Comparison of ENCODE assay signal across 8 mouse cellular contexts in genomic region chr17:26933419-26933818, GRCm38 (mm10). TPM values are rescaled to one million over a fixed set of nuclear protein-coding genes. Genes with fewer than 3 reads are reported as not detected.
DNase-seq lines count a peak whose midpoint lies in the region; ATAC-seq and TF ChIP-seq lines count a peak whose summit lies in the region.

No protein-coding gene starts in this region.

- H3K9me3 ChIP-seq in lung, embryonic 16.5 days (ENCODE audit: control insufficient read depth, low read length) = no peaks in the 10 kb centered on the region
- no peaks in the 10 kb centered on the region for H3K9me3 ChIP-seq in forebrain, embryonic 11.5 days (ENCODE audit: control insufficient read depth, low read length)
- H3K9me3 ChIP-seq in limb, embryonic 14.5 days (ENCODE audit: control insufficient read depth, low read length) = no peaks in the 10 kb centered on the region
- no peaks in the 10 kb centered on the region for H3K9me3 ChIP-seq in neural tube, embryonic 15.5 days (replicated peaks)

- peak overlapping the region; percentile 71 for H3K4me3 ChIP-seq in lung, embryonic 16.5 days (ENCODE audit: low read length)
- H3K4me3 ChIP-seq in forebrain, embryonic 11.5 days (ENCODE audit: low read depth, low read length) = peak overlapping the region; percentile 51
- H3K4me3 ChIP-seq in limb, embryonic 14.5 days (replicated peaks; ENCODE audit: low read length) = peak overlapping the region; percentile 61
- peak overlapping the region; percentile 60 for H3K4me3 ChIP-seq in neural tube, embryonic 15.5 days (replicated peaks)

- peaks cover 15% of the 10 kb centered on the region for H3K36me3 ChIP-seq in lung, embryonic 16.5 days (ENCODE audit: control insufficient read depth, insufficient read depth, low read length)
- H3K36me3 ChIP-seq in forebrain, embryonic 11.5 days (ENCODE audit: control insufficient read depth, insufficient read depth, low read length) = no peaks in the 10 kb centered on the region; the same call in 1 of the 2 replicates
- peaks cover 42% of the 10 kb centered on the region for H3K36me3 ChIP-seq in limb, embryonic 14.5 days (ENCODE audit: control insufficient read depth, insufficient read depth, low read length)
- peaks cover 25% of the 10 kb centered on the region for H3K36me3 ChIP-seq in neural tube, embryonic 15.5 days

- H3K4me2 ChIP-seq in lung, embryonic 16.5 days (ENCODE audit: low read depth, low read length) = peak overlapping the region; percentile 89
- H3K4me2 ChIP-seq in forebrain, embryonic 11.5 days (ENCODE audit: low read depth, low read length, severe bottlenecking) = peak overlapping the region; percentile 62
- H3K4me2 ChIP-seq in limb, embryonic 14.5 days (replicated peaks; ENCODE audit: low read depth, low read length, severe bottlenecking) = peak overlapping the region; percentile 88
- H3K4me2 ChIP-seq in neural tube, embryonic 15.5 days = peak overlapping the region; percentile 69

- peaks cover 22% of the 10 kb centered on the region for H3K4me1 ChIP-seq in lung, embryonic 16.5 days (replicated peaks; ENCODE audit: control insufficient read depth, insufficient read depth, low read length)
- peaks cover 5% of the 10 kb centered on the region for H3K4me1 ChIP-seq in forebrain, embryonic 11.5 days (replicated peaks; ENCODE audit: control insufficient read depth, insufficient read depth, low read length)
- H3K4me1 ChIP-seq in limb, embryonic 14.5 days (ENCODE audit: control insufficient read depth, insufficient read depth, low read length) = peaks cover 15% of the 10 kb centered on the region
- peaks cover 42% of the 10 kb centered on the region for H3K4me1 ChIP-seq in neural tube, embryonic 15.5 days

- 4% methylated on average over 13 of the region's 13 CpGs for WGBS in lung, embryonic 16.5 days
- 10% methylated on average over 13 of the region's 13 CpGs for WGBS in forebrain, embryonic 11.5 days
- WGBS in limb, embryonic 14.5 days = 4% methylated on average over 13 of the region's 13 CpGs
- 10% methylated on average over 13 of the region's 13 CpGs for WGBS in neural tube, embryonic 15.5 days

- no peak for DNase-seq in lung, postnatal 14 days
- no peak for DNase-seq in forebrain, embryonic 11.5 days (ENCODE audit: low spot score)
- no peak for DNase-seq in limb, embryonic 14.5 days (ENCODE audit: low spot score)
- no peak for DNase-seq in layer of hippocampus, adult 9-11 months
- DNase-seq in urinary bladder, postnatal 14 days (ENCODE audit: low spot score) = no peak

- peak; percentile 28 for ATAC-seq in lung, embryonic 16.5 days (ENCODE audit: low read depth)
- ATAC-seq in forebrain, embryonic 11.5 days (replicated peaks; ENCODE audit: low FRiP score) = peak; percentile 55
- ATAC-seq in limb, embryonic 14.5 days (ENCODE audit: low FRiP score, low read depth) = no peak
- peak; percentile 34 for ATAC-seq in neural tube, embryonic 15.5 days (ENCODE audit: low FRiP score)
- no peak for ATAC-seq in frontal cortex, adult (ENCODE audit: low TSS enrichment)

- H3K9ac ChIP-seq in lung, embryonic 16.5 days (ENCODE audit: low read length) = peak overlapping the region; percentile 78
- peak overlapping the region; percentile 46 for H3K9ac ChIP-seq in forebrain, embryonic 11.5 days (ENCODE audit: low read length)
- H3K9ac ChIP-seq in limb, embryonic 14.5 days (ENCODE audit: low read depth, low read length, severe bottlenecking) = peak overlapping the region; percentile 65
- peak overlapping the region; percentile 84 for H3K9ac ChIP-seq in neural tube, embryonic 15.5 days (replicated peaks)

- H3K27me3 ChIP-seq in lung, embryonic 16.5 days (ENCODE audit: control insufficient read depth, insufficient read depth, low read depth, low read length) = no peaks in the 10 kb centered on the region
- no peaks in the 10 kb centered on the region for H3K27me3 ChIP-seq in forebrain, embryonic 11.5 days (ENCODE audit: control insufficient read depth, insufficient read depth, low read length)
- no peaks in the 10 kb centered on the region for H3K27me3 ChIP-seq in limb, embryonic 14.5 days (ENCODE audit: control insufficient read depth, insufficient read depth, low read length)
- no peaks in the 10 kb centered on the region for H3K27me3 ChIP-seq in neural tube, embryonic 15.5 days (replicated peaks)

- TF ChIP-seq POLR2A in limb, embryonic 14.5 days (IDR thresholded peaks at IDR 0.05; ENCODE audit: borderline replicate concordance, extremely low read depth, insufficient read depth, insufficient read length) = no peak

- peak overlapping the region; percentile 94 for H3K27ac ChIP-seq in lung, embryonic 16.5 days (ENCODE audit: low read length)
- no peak overlapping the region; the same call in 1 of the 2 replicates for H3K27ac ChIP-seq in forebrain, embryonic 11.5 days (ENCODE audit: low read depth, low read length)
- peak overlapping the region; percentile 82 for H3K27ac ChIP-seq in limb, embryonic 14.5 days (replicated peaks; ENCODE audit: low read depth, low read length)
- H3K27ac ChIP-seq in neural tube, embryonic 15.5 days (replicated peaks) = peak overlapping the region; percentile 92

RNA-seq across cellular contexts. Expression of gene Phf1, which starts 0.6 kb away (rescaled TPM):
- 9.7 and 10.0 TPM in 2 replicates for polyA plus RNA-seq in lung, embryonic 16.5 days (2015; fragmentation: Nextera tagmentation; extraction: Ambion mirVana)
- 4.5 and 4.9 TPM in 2 replicates for polyA plus RNA-seq in forebrain, embryonic 11.5 days (2014; fragmentation: Nextera tagmentation; extraction: Ambion mirVana)
- 56.6 and 72.8 TPM in 2 replicates for polyA plus RNA-seq in limb, embryonic 14.5 days (2012; rRNA removed)
- 11.9 and 12.8 TPM in 2 replicates for polyA plus RNA-seq in limb, embryonic 14.5 days (2014; fragmentation: Nextera tagmentation; extraction: Ambion mirVana)
- polyA plus RNA-seq in neural tube, embryonic 15.5 days (2015; fragmentation: Nextera tagmentation; extraction: Ambion mirVana) = 27.5 and 30.5 TPM in 2 replicates

RNA-seq across cellular contexts. Expression of gene Cuta, which starts 6.0 kb away (rescaled TPM):
- 194 and 199 TPM in 2 replicates for polyA plus RNA-seq in lung, embryonic 16.5 days (2015; fragmentation: Nextera tagmentation; extraction: Ambion mirVana)
- polyA plus RNA-seq in forebrain, embryonic 11.5 days (2014; fragmentation: Nextera tagmentation; extraction: Ambion mirVana) = 141 and 154 TPM in 2 replicates
- 127 and 172 TPM in 2 replicates for polyA plus RNA-seq in limb, embryonic 14.5 days (2012; rRNA removed)
- 146 and 158 TPM in 2 replicates for polyA plus RNA-seq in limb, embryonic 14.5 days (2014; fragmentation: Nextera tagmentation; extraction: Ambion mirVana)
- 141 and 152 TPM in 2 replicates for polyA plus RNA-seq in neural tube, embryonic 15.5 days (2015; fragmentation: Nextera tagmentation; extraction: Ambion mirVana)

RNA-seq across cellular contexts. Expression of gene Syngap1, which starts 7.6 kb away (rescaled TPM):
- 0.90 and 1.9 TPM in 2 replicates for polyA plus RNA-seq in lung, embryonic 16.5 days (2015; fragmentation: Nextera tagmentation; extraction: Ambion mirVana)
- polyA plus RNA-seq in forebrain, embryonic 11.5 days (2014; fragmentation: Nextera tagmentation; extraction: Ambion mirVana) = 3.2 and 4.2 TPM in 2 replicates
- 82.4 and 111 TPM in 2 replicates for polyA plus RNA-seq in limb, embryonic 14.5 days (2012; rRNA removed)
- polyA plus RNA-seq in limb, embryonic 14.5 days (2014; fragmentation: Nextera tagmentation; extraction: Ambion mirVana) = 2.0 and 2.4 TPM in 2 replicates
- 3.7 and 3.8 TPM in 2 replicates for polyA plus RNA-seq in neural tube, embryonic 15.5 days (2015; fragmentation: Nextera tagmentation; extraction: Ambion mirVana)

RNA-seq across cellular contexts. Expression of gene Kifc5b, which starts 16.5 kb away (rescaled TPM):
- 9.0 and 12.9 TPM in 2 replicates for polyA plus RNA-seq in lung, embryonic 16.5 days (2015; fragmentation: Nextera tagmentation; extraction: Ambion mirVana)
- 11.1 and 11.3 TPM in 2 replicates for polyA plus RNA-seq in forebrain, embryonic 11.5 days (2014; fragmentation: Nextera tagmentation; extraction: Ambion mirVana)
- 23.7 TPM in 2 replicates for polyA plus RNA-seq in limb, embryonic 14.5 days (2012; rRNA removed)
- polyA plus RNA-seq in limb, embryonic 14.5 days (2014; fragmentation: Nextera tagmentation; extraction: Ambion mirVana) = 4.9 and 5.9 TPM in 2 replicates
- 2.3 and 3.5 TPM in 2 replicates for polyA plus RNA-seq in neural tube, embryonic 15.5 days (2015; fragmentation: Nextera tagmentation; extraction: Ambion mirVana)

RNA-seq across cellular contexts. Expression of gene Zbtb9, which starts 39.5 kb away (rescaled TPM):
- 16.5 and 17.1 TPM in 2 replicates for polyA plus RNA-seq in lung, embryonic 16.5 days (2015; fragmentation: Nextera tagmentation; extraction: Ambion mirVana)
- polyA plus RNA-seq in forebrain, embryonic 11.5 days (2014; fragmentation: Nextera tagmentation; extraction: Ambion mirVana) = 13.7 and 13.9 TPM in 2 replicates
- polyA plus RNA-seq in limb, embryonic 14.5 days (2012; rRNA removed) = 12.6 and 14.8 TPM in 2 replicates
- polyA plus RNA-seq in limb, embryonic 14.5 days (2014; fragmentation: Nextera tagmentation; extraction: Ambion mirVana) = 10.0 and 10.6 TPM in 2 replicates
- polyA plus RNA-seq in neural tube, embryonic 15.5 days (2015; fragmentation: Nextera tagmentation; extraction: Ambion mirVana) = 15.9 and 16.0 TPM in 2 replicates

Comparison
In these comparisons a context has a peak if more than half of its experiments do, and no peak if none do; other contexts are left out.
1. ATAC-seq: peak in lung, embryonic 16.5 days (single experiment), forebrain, embryonic 11.5 days (single experiment) and neural tube, embryonic 15.5 days (single experiment); none in limb, embryonic 14.5 days (single experiment) and frontal cortex, adult (single experiment).
2. Peak in every context shown above with its lines, with median percentiles within 50 percentile points of each other: H3K4me2 ChIP-seq, H3K4me3 ChIP-seq and H3K9ac ChIP-seq.